Mouse (Mus musculus): ENCODE measurements around the gene Hist1h1t. TPM values are rescaled to one million over a fixed set of nuclear protein-coding genes. Genes with fewer than 3 reads are reported as not detected.

The Hist1h1t gene
- total RNA-seq, 2 experiments from 2014 or later, result not detected

GRCm38 (mm10) chr13:23732156-23732804 is 36.7 kb downstream of the Hist1h1t start:
- no peak for DNase-seq (ENCODE audit: low spot score in 2 of 2)

- DNase-seq (ENCODE audit: low spot score in 2 of 2), result no peak
Observed at GRCm38 (mm10) chr13:23737091-23737490, 41.5 kb downstream of the Hist1h1t start.

- DNase-seq (ENCODE audit: low spot score in 2 of 2), result no peak
Observed at GRCm38 (mm10) chr13:23738041-23738440, 42.4 kb downstream of the Hist1h1t start.

- DNase-seq (ENCODE audit: low spot score in 2 of 2), result peak; percentile 80 to 90
Observed at GRCm38 (mm10) chr13:23738677-23739068, 43.1 kb downstream of the Hist1h1t start, which contains the start of gene Hist1h1c. Gene Hist1h1c (plus strand): TSS chr13:23738808.

GRCm38 (mm10) chr13:23739069-23739921 is 43.7 kb downstream of the Hist1h1t start:
- DNase-seq (ENCODE audit: low spot score in 2 of 2), result peak; percentile 87 to 94

GRCm38 (mm10) chr13:23739922-23740252 is 44.3 kb downstream of the Hist1h1t start:
- DNase-seq (ENCODE audit: low spot score in 2 of 2), result no peak

GRCm38 (mm10) chr13:23740256-23740840 is 44.7 kb downstream of the Hist1h1t start:
- no peak for DNase-seq (ENCODE audit: low spot score in 2 of 2)

GRCm38 (mm10) chr13:23740910-23741309 is 45.3 kb downstream of the Hist1h1t start:
- no peak for DNase-seq (ENCODE audit: low spot score in 2 of 2)

GRCm38 (mm10) chr13:23742007-23742406 is 46.4 kb downstream of the Hist1h1t start:
- DNase-seq (ENCODE audit: low spot score in 2 of 2), result no peak

- no peak for DNase-seq (ENCODE audit: low spot score in 2 of 2)
Observed at GRCm38 (mm10) chr13:23743215-23743614, 47.6 kb downstream of the Hist1h1t start.

GRCm38 (mm10) chr13:23743963-23744362 is 48.3 kb downstream of the Hist1h1t start:
- no peak for DNase-seq (ENCODE audit: low spot score in 2 of 2)

GRCm38 (mm10) chr13:23744421-23745380 is 49.1 kb downstream of the Hist1h1t start:
- DNase-seq (ENCODE audit: low spot score in 2 of 2), result no peak

GRCm38 (mm10) chr13:23745381-23746161 is 50.0 kb downstream of the Hist1h1t start, which contains the start of gene Hist1h3c:
Gene Hist1h3c (minus strand): TSS chr13:23745602.
- peak; percentile 85 to 87 for DNase-seq (ENCODE audit: low spot score in 2 of 2)

Small RNAs within 50 kb of the gene (microRNA-seq; reads per million reads assigned to microRNA genes)
- gene Gm44314 (0 reads per million in 2 experiments), gene Gm44350 (0 reads per million in 2 experiments)

Other genes with a start within 250 kb of the Hist1h1t start
- gene Btn1a1, start 229.9 kb upstream of the Hist1h1t start, total RNA-seq (2021), result not detected
- 1 to 10 TPM; 1.3 to 1.9 TPM for gene Btn2a2, start 207.0 kb upstream of the Hist1h1t start, total RNA-seq (2021)
- 100 to 1,000 TPM; 329 to 333 TPM for gene Hist1h4h, start 164.8 kb upstream of the Hist1h1t start, total RNA-seq (2021)
- gene Hist1h2af, start 161.9 kb upstream of the Hist1h1t start, total RNA-seq (2021), result 1 to 10 TPM; 1.5 to 3.4 TPM
- gene Hist1h3g, start 160.4 kb upstream of the Hist1h1t start, total RNA-seq (2021), result 1 to 10 TPM; 3.1 to 3.5 TPM
- under 1 TPM; 0.54 to 0.67 TPM for gene Hist1h2bh, start 152.4 kb upstream of the Hist1h1t start, total RNA-seq (2021)
- gene Hist1h3f, start 151.8 kb upstream of the Hist1h1t start, total RNA-seq (2021), result 10 to 100 TPM; 16.3 to 17.0 TPM
- gene Hist1h4f, start 144.2 kb upstream of the Hist1h1t start, total RNA-seq (2021), result 100 to 1,000 TPM; 168 to 177 TPM
- 1 to 10 TPM; 3.1 to 3.7 TPM for gene Hist1h1d, start 142.6 kb upstream of the Hist1h1t start, total RNA-seq (2021)
- 10 to 100 TPM; 47.4 to 48.5 TPM for gene Hist1h3e, start 133.4 kb upstream of the Hist1h1t start, total RNA-seq (2021)
- 1 to 10 TPM; 4.3 to 7.1 TPM for gene Hist1h2ae, start 124.6 kb upstream of the Hist1h1t start, total RNA-seq (2021)
- gene Hist1h2bg, start 124.4 kb upstream of the Hist1h1t start, total RNA-seq (2021), result 10 to 100 TPM; 61.6 to 70.8 TPM
- 10 to 100 TPM; 14.7 to 26.1 TPM for gene Hist1h2bf, start 121.6 kb upstream of the Hist1h1t start, total RNA-seq (2021)
- 10 to 100 TPM in 1 of 2 experiments, 1 to 10 TPM in 1; 6.3 to 11.0 TPM for gene Hist1h2ad, start 121.4 kb upstream of the Hist1h1t start, total RNA-seq (2021)
- gene Hist1h3d, start 120.1 kb upstream of the Hist1h1t start, total RNA-seq (2021), result 10 to 100 TPM in 1 of 2 experiments, 1 to 10 TPM in 1; 9.3 to 10.4 TPM
- 100 to 1,000 TPM; 166 to 191 TPM for gene Hist1h4d, start 114.2 kb upstream of the Hist1h1t start, total RNA-seq (2021)
- gene Hist1h2be, start 74.7 kb upstream of the Hist1h1t start, total RNA-seq (2021), result 1 to 10 TPM; 7.9 TPM
- 10 to 100 TPM; 49.2 to 54.0 TPM for gene Hist1h1e, start 73.3 kb upstream of the Hist1h1t start, total RNA-seq (2021)
- 1 to 10 TPM; 2.4 to 2.5 TPM for gene Hist1h2ac, start 11.9 kb upstream of the Hist1h1t start, total RNA-seq (2021)
- 10 to 100 TPM; 29.7 to 32.4 TPM for gene Hist1h2bc, start 11.6 kb upstream of the Hist1h1t start, total RNA-seq (2021)
- gene Hist1h4c, start 2.6 kb downstream of the Hist1h1t start, total RNA-seq (2021), result 100 to 1,000 TPM; 114 to 117 TPM
- gene Hfe, start 15.0 kb downstream of the Hist1h1t start, total RNA-seq (2021), result 1 to 10 TPM; 3.4 to 3.9 TPM
- gene Hist1h1c, start 43.0 kb downstream of the Hist1h1t start, total RNA-seq (2021), result 10 to 100 TPM; 55.8 to 61.1 TPM
- gene Hist1h3c, start 49.8 kb downstream of the Hist1h1t start, total RNA-seq (2021), result not detected
- gene Hist1h2bb, start 50.9 kb downstream of the Hist1h1t start, total RNA-seq (2021), result 10 to 100 TPM; 17.8 to 19.6 TPM
- 10 to 100 TPM; 17.2 to 22.5 TPM for gene Hist1h2ab, start 55.3 kb downstream of the Hist1h1t start, total RNA-seq (2021)
- gene Hist1h3b, start 56.5 kb downstream of the Hist1h1t start, total RNA-seq (2021), result 1 to 10 TPM; 4.3 to 9.9 TPM
- gene Hist1h4b, start 61.2 kb downstream of the Hist1h1t start, total RNA-seq (2021), result 10 to 100 TPM; 92.6 to 94.4 TPM
- gene Hist1h4a, start 65.4 kb downstream of the Hist1h1t start, total RNA-seq (2021), result 10 to 100 TPM; 64.4 to 74.0 TPM
- 10 to 100 TPM; 42.3 to 45.0 TPM for gene Hist1h3a, start 66.6 kb downstream of the Hist1h1t start, total RNA-seq (2021)
- gene Hist1h1a, start 67.9 kb downstream of the Hist1h1t start, total RNA-seq (2021), result 10 to 100 TPM; 24.9 to 25.2 TPM
- gene Trim38, start 74.1 kb downstream of the Hist1h1t start, total RNA-seq (2021), result not detected
- not detected for gene Slc17a2, start 111.2 kb downstream of the Hist1h1t start, total RNA-seq (2021)
- not detected for gene Slc17a3, start 143.6 kb downstream of the Hist1h1t start, total RNA-seq (2021)
- not detected for gene Slc17a1, start 171.9 kb downstream of the Hist1h1t start, total RNA-seq (2021)
- not detected for gene Slc17a4, start 219.2 kb downstream of the Hist1h1t start, total RNA-seq (2021)
- gene Hist1h2ba, start 238.3 kb downstream of the Hist1h1t start, total RNA-seq (2021), result not detected
- gene Hist1h2aa, start 238.6 kb downstream of the Hist1h1t start, total RNA-seq (2021), result not detected